Mouse (Mus musculus) ZHBTc4 (cell line): ENCODE data around the gene Nelfb.

Experiments used
- DNase-seq: peaks from one replicate; pipeline ENCODE4 v3.0.0-alpha.2; 2011; ENCODE audit warnings: low read depth, low spot score

The Nelfb gene

DNA sequence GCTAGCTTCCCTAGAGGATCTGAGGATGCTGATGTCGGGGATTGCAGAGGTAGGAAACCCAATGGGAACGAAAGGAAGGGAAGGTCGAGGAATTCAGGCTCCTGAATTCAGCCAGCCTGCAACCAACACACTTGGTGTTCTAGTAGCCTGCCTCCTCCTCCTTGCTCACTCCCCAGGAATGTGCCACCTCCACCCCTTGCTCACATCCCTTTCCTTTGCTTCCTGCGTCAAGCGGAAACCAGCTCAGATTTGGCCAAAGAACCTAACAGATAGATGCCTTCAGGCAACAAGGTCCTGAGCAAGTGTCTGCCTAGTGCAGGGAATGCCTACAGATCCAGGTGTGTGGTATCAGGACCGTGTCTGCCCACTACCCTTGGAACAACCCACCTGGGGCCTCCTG, 34.7 kb downstream of the Nelfb start:
- DNase-seq, result no peak

DNA sequence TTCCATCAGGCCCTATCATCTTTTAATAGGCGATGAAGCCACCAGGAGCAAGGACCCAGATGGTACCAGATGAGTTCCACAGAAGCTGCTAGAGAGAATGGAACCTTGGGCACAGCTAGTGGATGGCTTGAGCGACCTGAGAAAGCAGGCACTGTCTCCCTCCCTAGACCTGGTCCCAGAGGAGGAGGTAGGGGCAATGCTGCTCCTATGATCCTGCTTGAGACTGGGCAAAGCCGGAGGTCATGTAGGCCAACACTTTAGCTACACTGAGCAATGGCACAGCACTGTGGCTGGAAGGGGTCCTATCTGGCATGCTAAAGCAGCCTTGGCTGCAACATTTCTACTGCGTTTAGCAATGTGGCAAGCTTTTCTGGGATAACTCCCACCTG, 35.6 kb downstream of the Nelfb start:
- no peak for DNase-seq

DNA sequence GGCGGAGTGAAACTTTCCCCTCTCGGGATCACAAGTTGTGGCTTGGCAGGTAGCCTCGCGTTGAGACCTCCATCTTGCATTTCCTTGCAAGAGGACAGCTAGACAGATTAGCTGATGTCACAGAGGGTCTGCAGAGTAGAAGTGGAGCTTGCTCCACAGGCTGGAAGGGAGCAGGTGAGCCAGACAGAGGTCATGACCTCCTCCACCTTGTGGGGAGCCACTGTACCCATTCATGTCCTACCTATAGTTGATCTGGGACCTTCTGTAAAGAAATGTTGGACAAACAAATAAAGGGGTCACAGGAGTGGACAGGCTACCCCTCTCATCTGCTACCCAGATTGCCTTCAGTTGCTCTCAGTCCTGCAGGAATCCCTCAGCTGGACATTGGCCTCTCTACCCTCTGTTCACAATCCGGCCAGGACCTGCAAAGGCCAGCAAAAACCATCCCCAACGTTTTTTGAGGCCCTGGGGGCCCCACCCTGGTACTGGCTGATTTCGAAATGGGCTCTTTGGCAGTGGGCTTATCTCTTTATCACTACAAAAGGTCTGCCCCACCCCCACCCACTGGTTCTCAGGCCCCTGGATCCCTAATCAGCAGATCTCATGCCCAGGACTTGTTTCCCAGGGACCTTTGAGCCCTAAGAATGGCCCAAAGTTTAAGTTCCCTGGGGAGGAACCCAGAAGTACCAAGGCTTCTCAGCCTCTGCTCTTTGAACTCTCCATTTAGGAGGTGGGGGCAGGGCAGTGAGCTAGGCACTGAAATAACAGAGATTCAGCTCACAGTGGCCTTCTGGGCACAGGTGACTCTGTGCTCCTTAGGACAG, 36.2 kb downstream of the Nelfb start:
- no peak for DNase-seq

DNA sequence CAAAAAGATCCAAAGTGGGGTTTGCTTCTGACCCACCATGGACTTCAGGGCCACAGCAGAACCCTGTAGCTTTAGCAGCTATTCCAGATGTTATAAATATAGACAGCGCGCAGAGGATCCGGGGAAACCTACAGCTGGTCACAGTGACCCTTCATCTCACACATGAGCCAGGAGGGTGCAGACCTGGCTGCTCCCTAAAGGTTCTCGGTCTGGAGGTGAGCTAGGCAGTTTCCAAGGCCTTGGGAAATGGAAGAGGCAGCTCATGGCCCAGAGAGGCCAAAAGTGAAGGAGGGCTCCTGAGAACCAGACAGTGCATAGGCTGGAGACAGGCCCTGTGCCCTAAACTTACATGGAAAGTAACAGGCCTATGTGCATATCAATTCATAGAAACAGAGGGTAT, 37.5 kb downstream of the Nelfb start:
- DNase-seq, result no peak

DNA sequence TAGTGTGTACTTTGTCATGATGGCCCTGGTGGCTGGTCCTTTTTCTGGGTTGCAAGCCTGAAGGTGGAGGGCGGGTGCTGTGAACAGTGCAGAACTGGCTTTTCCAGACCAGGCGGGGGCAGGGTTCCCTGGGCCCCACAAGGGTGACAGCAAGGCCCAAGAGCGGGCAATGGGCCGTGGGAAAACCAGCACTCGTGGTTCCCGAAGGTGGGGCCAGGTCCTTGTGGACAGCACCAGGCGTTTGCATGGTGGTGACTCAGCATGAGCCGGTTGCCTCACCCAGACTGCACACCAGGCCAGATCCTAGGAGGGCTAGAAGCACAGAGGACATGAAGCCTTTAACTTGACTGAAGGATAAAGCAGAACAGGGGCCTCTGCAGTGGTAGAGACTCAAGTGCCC, 38.7 kb downstream of the Nelfb start:
- DNase-seq, result no peak

DNA sequence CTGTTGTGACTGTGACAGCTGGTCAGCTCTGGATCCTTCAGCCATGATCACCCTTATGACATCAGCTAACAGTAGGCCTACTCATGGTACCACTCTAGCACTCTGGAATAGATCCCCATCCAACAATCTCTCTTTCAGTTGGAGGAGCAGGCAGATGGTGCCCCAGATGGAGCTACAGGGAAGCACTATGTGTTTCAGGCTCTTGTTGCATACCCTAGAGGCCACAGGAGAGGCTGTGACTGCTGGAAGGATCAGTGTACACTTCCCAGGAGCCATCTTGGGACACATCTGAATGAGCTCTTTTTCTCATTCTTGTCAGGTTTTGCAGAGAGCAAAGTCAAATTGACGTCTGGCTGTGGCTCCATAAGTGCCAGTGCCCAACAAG, 39.5 kb downstream of the Nelfb start:
- no peak for DNase-seq

DNA sequence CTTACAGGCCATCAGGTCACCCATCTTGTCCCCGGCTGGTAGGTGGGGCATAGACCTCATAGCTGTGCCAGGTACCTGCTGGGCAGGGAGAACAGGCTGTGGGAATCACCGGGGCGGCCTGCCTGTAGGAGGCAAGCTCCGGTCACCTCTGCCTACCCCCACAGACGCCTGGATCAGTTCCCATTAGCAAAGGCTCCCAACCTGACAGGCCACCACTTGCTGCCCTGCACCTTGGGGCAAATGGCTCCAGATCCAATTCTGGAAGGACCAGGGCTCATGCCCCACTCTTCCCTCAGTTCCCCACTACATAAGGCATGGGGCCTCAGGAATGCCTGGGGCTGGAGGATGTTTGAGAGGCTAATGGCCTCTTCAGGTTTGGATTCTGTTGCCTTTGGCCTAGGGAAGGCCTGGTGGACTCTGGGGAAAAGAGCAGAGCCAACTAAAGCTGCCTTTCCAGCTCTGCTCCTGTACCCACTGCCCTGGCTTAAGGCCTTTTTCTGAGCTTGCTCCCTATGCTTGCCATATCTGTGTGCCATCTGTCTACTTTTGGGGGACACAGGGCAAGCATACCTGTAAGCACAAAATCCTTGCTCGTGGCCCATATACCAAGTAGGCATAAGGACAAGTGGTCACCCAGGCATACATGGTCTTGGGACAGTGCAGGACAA, 40.1 kb downstream of the Nelfb start:
- DNase-seq, result no peak

DNA sequence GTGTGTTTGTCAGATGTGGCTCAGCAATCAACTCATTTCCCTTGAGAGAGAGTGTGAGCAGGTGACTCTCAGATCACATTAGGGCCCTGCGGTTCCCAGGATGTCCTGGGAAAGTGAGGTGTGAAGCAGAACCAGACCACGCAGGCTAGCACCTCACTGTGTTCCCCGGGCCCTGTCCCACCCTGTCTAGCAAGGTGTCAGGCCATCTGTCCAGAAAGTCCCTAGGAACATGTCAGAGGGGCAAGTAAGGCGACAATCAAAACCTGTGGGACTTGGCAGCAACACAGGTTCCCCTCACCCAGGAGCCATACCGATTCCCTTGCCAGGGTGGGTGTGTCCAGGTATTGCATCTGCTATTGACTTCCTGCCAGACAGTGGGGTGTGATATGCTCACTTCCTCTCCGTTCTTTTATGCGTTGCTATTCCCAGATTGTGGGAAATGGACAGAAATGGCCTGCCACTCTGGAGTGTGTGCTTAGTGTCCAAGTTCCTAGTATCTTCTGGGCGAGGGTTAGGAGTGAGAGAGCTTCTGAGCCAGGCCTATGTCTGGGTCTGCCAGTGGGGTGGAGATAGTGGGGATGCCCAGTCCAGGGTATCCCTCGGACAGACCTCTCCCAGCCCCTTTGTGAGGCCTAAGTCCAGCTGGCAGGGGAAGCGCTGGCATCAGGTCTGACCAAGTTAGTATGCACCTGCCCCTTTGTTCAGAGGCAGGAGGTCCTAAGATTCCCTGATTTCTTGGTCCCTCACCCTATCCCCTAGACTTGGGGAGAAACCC, 40.8 kb downstream of the Nelfb start:
- DNase-seq, result no peak

DNA sequence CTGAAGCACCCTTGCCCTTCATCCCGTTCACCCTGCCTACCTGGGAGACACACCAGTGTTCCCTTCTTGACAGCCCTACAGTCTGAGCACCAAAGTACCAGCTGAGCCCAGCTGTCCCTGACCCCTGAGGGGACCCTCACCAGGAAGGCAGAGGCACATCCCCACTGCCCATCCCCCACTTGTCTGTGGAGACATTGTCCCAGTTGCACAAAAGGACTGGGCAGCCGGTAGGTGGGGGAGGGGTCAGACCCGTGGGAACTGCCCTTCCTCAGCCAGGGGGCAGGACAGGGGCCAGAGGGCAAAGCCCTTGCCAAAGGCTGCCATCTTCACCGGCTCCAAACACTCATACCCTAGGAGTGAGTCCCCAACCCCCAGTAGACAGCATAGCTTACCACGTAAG, 41.5 kb downstream of the Nelfb start:
- DNase-seq, result no peak

DNA sequence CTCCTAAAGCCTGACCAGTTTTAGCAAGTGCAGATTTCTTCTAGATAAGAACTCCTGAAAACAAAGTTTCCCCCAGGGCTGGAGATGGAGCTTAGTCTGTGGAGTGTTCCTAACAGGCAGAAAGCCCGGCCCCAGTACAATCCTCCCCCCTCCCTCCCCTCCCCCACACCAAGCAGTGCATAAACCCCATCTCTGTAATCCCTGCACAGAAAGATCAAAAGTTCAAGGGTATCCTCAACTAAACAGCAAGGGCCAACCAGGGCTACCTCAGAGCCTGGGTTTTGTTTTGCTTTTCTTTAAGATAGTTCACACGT, 42.7 kb downstream of the Nelfb start:
- DNase-seq, result peak; percentile 24

DNA sequence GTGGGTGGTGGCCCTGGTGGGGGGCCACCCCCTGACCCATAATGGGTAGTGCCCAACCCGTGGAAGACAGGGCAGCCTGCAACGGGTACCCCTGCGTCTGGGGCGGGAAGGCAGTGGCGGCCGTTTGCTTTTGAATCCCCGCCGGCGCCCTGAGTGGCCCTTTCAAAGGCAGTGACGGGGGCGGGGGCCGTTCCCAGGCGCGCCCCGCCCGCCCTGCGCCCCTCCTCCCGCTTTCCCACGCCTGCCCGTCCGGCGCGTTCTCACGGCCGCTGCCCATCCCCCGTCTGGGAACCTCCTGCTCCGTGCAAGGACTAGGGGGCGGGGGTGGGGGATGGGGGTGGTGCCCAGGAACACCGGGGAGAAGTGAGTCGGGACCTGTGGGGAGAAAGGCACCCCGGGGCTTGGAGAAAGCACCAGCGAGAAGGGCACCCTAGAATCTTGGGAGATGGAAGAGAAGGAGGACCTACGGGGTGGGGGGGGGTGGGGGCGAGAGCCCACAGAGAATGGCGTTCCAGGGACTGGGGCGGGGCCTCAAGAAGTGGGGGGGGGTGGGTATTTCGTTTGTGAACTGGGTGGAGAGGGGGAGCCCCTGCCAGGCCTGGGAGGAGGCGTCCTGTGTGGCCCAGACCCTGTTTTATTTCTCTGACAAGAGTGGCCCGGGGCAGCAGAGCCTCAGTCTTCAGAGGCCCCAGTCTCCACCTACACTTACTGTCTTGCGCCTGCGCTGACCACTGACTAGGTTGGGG, 43.2 kb downstream of the Nelfb start:
- DNase-seq, result peak; percentile 54

DNA sequence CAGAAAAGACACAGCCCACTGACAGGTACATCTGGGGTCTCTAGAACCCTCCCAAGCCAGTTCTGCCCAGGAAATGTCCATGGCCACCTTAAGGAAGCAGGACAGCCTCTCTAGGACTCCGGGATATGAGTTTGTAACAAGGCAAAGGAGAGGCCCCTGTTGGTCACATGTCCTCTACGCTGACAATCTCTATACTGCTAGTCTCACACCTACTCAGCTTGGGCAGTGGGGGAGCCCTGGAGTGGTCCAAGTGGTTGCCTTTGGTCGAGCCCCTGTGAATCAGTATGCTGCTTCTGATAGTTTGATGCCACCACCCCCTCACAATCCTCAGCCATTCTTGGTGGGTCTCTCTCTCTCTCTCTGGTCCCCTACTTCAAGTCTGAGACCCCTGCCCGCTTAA, 43.8 kb downstream of the Nelfb start:
- no peak for DNase-seq

DNA sequence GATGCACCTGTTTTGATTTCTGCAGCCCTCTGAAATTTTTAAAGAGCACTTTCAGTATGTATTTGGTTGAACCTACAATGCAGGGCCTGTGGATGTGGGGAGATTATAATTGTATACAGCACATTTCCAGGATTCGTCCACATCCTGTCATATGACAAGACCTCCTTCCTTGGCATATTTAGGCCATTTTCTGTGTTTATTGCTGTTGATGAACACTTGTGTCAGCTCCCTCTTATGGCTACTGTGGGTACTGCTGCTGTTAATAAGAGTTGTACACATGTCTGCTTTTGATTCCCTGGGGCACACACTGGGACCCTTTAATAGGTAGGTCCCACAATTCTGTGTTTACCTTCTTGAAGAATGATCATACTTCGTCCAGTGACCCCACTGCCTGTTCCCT, 53.6 kb downstream of the Nelfb start:
- peak; percentile 71 for DNase-seq

DNA sequence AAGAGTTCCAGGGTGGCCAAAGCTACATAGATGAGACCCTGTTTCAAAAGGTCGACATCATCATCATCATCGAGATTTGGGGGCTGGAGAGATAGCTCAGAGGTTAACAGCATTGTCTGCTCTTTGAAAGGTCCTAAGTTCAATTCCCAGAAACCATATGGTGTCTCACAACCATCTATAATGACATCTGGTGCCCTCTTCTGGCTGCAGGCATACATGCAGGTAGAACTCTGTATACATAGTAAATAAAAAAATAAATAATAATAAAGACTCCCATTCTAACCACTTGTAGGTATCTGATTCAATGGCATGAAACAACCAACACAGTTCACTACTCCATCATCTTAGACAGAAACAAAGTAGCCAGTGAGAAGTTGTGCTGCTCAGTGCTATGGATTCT, 54.3 kb downstream of the Nelfb start:
- peak; percentile 51 for DNase-seq

DNA sequence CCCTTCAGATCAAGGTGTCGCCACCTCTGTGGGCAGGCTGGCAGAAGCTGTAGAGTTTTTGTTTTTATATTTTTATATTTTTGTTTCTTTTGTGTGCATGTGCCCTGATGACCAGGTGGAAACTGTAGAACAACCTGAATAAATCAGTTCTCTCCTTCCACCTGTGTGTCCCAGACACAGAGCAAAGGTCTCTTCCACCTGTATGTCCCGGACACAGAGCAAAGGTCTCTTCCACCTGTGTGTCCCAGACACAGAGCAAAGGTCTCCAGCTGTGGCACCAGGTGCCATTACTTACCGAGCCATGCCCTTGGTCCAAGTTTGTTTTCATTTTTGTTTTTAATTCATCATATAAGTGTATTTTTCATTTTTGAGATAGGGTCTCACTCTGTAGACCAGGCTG, 55.1 kb downstream of the Nelfb start:
- DNase-seq, result no peak

DNA sequence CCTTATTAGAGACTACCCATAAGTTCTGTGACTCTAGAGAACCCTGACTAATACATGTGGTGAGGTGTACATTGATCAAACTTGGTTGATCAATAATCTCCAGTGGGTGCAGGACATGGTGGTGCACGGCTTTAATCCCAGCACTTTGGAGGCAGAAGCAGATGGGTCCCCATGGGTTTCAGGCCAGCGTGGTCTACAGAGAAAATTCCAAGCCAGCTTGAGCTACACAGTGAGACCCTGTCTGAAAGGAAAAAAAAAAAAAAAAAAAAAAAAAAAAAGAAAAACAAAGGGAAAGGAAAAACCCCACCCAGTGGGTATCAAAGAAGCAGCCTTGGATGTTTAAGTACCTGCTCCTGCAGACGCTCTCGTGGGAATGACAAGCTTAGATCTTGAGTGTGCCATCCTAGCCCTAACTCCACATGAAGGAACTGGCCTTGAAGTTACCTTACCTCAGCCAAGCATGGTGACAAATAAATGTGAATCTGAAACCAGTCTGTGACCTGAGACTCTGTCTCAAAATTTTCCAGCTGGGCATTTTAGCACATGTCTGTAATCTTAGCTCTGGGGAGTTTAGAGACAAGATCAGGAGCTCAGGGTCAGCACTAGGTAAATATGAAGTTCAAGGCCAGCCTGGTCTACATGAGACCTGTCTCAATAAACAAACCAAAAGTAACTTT, 59.9 kb downstream of the Nelfb start:
- no peak for DNase-seq
